Mouse (Mus musculus): Measurements from ENCODE around the gene Arhgef10l. TPM values are rescaled to one million over a fixed set of nuclear protein-coding genes. Genes with fewer than 3 reads are reported as not detected.

Gene Arhgef10l
- polyA plus RNA-seq, 1 experiment = 2.2 TPM

DNA sequence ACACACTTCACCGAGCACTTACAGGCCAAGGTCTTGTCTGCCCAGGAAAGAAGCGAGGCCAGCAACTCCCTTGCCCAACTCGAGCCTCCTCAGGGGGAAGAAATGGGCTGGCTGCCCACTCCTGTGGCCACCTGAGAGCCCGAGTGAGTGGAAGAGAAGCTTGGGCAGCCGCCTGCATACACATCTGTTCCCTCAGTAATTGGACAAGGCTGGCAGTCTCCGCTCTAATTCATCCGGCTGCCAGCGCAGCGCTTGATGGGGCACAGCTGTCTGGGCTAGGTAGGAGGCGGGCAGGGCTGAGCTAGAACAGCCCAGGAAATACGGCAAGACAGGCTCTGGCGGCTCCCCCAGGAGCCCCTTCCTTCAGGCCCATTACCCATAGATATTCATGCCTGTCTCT lies 115.8 kb downstream of the Arhgef10l start:
- Histone ChIP-seq H3K27ac (replicated peaks; ENCODE audit: low read depth, low read length) (no peak overlapping the region), H3K4me1 (ENCODE audit: control insufficient read depth, insufficient read depth, insufficient read length, low read length) (no peaks in the 10 kb centered on the region), H3K4me3 (ENCODE audit: insufficient read depth, low read depth, low read length) (no peak overlapping the region)

DNA sequence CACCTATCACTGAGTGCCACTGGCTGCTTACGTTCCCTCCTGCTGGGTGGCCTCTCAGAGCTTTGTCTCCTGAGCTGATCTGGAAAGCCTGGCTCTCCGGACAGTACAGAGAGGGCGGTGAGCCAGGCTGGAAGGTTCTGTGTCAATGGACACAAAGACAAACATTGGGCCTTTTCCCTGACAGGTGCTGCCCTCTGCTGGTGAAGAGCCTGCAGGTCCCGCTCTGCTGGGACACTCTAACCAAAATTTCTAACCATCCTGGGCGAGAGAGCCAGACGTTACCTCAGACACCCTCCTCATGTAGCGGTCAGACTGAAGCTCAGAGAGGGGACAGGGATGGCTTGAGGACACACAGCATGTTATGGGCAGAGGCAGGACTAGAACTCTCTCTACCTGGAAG lies 118.3 kb downstream of the Arhgef10l start:
- no peak overlapping the region for H3K4me3 ChIP-seq (ENCODE audit: insufficient read depth, low read depth, low read length)
- H3K4me1 ChIP-seq (ENCODE audit: control insufficient read depth, insufficient read depth, insufficient read length, low read length) = no peaks in the 10 kb centered on the region
- H3K27ac ChIP-seq (replicated peaks; ENCODE audit: low read depth, low read length) = no peak overlapping the region

DNA sequence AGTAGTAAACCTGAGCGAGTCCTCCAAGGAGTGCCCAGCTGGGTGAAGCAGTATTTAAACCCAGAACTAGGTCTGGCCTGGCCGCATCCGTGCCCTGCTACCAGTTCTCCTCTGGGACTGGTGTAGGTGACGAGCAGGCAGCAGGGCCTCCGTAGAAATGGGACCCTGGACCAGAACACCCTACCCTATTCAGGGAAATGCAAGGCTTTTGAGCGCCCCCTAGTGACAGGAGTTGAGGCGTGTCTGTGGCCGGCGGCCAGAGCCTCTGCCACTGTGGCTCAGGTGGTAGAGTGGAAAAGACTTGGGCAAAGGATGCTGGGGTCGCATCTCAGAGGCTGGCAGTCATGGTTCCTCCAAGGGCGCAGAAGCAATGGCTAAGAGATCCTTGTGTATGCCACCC lies 126.7 kb downstream of the Arhgef10l start:
- no peak overlapping the region for H3K4me3 ChIP-seq (ENCODE audit: insufficient read depth, low read depth, low read length)
- no peak overlapping the region for H3K27ac ChIP-seq (replicated peaks; ENCODE audit: low read depth, low read length)
- no peaks in the 10 kb centered on the region for H3K4me1 ChIP-seq (ENCODE audit: control insufficient read depth, insufficient read depth, insufficient read length, low read length)

DNA sequence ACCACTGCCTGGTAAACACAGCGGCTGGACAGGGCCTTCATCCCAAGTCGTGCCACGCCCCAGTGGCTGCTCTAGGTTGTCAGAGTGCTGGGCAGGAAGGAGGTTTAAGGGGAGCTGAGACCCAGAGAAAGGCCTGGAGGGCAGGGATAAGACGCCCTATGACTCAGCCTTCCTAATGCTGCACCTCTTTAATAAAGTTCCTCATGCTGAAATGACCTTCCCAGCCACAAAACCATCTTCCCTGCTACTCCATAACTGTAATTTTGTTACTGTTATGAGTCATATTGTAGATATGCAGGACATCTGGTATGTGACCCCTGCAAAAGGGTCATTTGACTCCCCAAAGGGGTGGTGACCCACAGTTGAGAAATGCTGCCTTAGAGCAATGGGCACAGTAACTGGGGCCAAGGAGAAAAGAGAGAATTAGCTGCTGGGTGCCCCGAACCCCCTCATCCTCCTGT lies 128.2 kb downstream of the Arhgef10l start:
- Histone ChIP-seq H3K4me3 (ENCODE audit: insufficient read depth, low read depth, low read length) (no peak overlapping the region), H3K4me1 (ENCODE audit: control insufficient read depth, insufficient read depth, insufficient read length, low read length) (no peaks in the 10 kb centered on the region), H3K27ac (replicated peaks; ENCODE audit: low read depth, low read length) (no peak overlapping the region)

DNA sequence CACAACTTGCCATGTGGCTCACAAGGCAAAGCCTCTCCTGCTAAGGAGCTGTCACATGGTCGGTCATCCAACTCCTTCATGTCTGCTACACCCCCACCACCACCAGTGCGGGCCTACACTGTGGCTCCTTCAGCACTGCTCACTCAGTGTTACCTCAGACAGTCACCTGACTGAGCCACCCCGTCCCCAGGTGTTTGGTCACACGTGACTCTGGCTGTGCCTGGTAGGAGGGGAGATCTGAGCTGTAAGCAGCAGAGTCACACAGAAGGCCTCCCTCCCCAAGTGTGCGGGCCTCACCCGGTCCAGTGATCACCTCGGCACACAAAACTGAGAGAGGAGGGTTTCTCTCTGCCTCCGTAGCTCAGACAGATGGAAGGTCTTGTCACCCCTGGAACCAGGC lies 130.5 kb downstream of the Arhgef10l start:
- no peaks in the 10 kb centered on the region for H3K4me1 ChIP-seq (ENCODE audit: control insufficient read depth, insufficient read depth, insufficient read length, low read length)
- no peak overlapping the region for H3K27ac ChIP-seq (replicated peaks; ENCODE audit: low read depth, low read length)
- H3K4me3 ChIP-seq (ENCODE audit: insufficient read depth, low read depth, low read length) = no peak overlapping the region

- H3K4me1 ChIP-seq (ENCODE audit: control insufficient read depth, insufficient read depth, insufficient read length, low read length) = no peaks in the 10 kb centered on the region
- no peak overlapping the region for H3K27ac ChIP-seq (replicated peaks; ENCODE audit: low read depth, low read length)
- H3K4me3 ChIP-seq (ENCODE audit: insufficient read depth, low read depth, low read length) = no peak overlapping the region
These were observed 133.5 kb downstream of the Arhgef10l start for GRCm38 (mm10) chr4:140532270-140532669.

- H3K27ac ChIP-seq (replicated peaks; ENCODE audit: low read depth, low read length) = no peak overlapping the region
- no peaks in the 10 kb centered on the region for H3K4me1 ChIP-seq (ENCODE audit: control insufficient read depth, insufficient read depth, insufficient read length, low read length)
These were observed 134.8 kb downstream of the Arhgef10l start for GRCm38 (mm10) chr4:140531024-140531423.

DNA sequence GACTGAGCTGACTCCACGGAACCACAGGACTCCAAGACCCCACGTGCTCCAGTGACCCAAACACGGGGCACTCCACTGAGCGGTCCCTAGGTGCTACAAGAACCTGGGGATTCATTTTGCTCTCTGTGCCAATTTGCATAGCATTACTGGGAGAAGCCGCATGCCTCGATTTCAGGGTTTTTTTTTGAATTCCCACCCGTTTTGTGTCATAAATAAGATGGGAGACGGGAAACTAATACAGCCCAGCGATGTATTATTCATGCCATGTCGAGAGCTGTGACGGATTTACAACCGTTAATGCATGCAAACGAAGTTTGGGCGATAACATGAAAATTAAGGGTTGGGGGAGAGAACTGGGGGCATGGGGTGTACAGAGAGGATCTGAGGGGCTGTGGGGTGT lies 136.1 kb downstream of the Arhgef10l start:
- Histone ChIP-seq H3K4me3 (ENCODE audit: insufficient read depth, low read depth, low read length) (no peak overlapping the region), H3K27ac (replicated peaks; ENCODE audit: low read depth, low read length) (no peak overlapping the region), H3K4me1 (ENCODE audit: control insufficient read depth, insufficient read depth, insufficient read length, low read length) (no peaks in the 10 kb centered on the region)

More at GRCm38 (mm10) chr4:140531024-140531423, 134.8 kb downstream of the Arhgef10l start:
- H3K4me3 ChIP-seq (ENCODE audit: insufficient read depth, low read depth, low read length) = no peak overlapping the region

DNA sequence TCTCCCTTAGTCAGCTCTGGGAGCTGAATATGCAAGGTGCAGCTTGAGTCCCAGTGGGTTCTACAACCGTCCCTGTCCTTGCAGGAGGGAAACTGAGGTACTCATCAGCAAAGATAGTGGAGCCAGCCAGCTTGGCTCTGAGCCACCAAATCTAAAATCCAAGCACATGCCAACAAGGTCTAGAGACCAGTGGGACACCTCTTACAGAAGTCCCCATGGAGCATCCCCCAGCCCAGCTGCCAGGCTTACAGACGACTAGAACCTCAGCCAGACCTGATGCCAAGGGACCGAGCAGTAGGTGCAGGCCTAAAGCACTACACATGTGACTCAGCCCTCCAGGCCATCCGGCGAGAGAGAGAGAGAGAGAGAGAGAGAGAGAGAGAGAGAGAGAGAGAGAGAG lies 137.4 kb downstream of the Arhgef10l start:
- Histone ChIP-seq H3K4me1 (ENCODE audit: control insufficient read depth, insufficient read depth, insufficient read length, low read length) (no peaks in the 10 kb centered on the region), H3K4me3 (ENCODE audit: insufficient read depth, low read depth, low read length) (no peak overlapping the region), H3K27ac (replicated peaks; ENCODE audit: low read depth, low read length) (no peak overlapping the region)

DNA sequence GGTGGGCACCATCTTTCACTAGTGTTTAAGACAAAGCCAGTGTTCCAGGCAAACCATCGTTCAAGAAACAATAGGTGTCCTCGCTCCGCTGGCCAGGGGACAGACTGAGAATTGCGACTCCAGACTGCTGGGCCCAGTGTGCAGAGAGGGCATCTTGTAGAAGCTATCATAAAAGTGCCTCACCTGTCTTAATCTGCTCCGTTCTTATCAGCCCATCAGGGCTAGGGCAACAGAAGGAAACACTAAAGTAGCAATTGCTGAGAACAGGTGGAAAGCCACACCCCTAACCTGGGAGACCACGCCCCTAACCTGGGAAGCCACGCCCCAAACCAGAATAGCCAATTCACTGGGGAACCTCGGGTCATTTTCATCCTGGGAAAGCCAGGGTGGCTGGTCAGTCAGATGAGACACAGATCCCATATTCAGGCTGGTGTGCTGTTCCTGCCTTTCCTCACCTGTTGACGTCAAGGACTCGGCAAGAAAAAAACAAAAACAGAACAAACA lies 140.1 kb downstream of the Arhgef10l start:
- no peak overlapping the region for H3K27ac ChIP-seq (replicated peaks; ENCODE audit: low read depth, low read length)
- no peaks in the 10 kb centered on the region for H3K4me1 ChIP-seq (ENCODE audit: control insufficient read depth, insufficient read depth, insufficient read length, low read length)
- H3K4me3 ChIP-seq (ENCODE audit: insufficient read depth, low read depth, low read length) = no peak overlapping the region

- no peak overlapping the region for H3K27ac ChIP-seq (replicated peaks; ENCODE audit: low read depth, low read length)
These were observed 140.9 kb downstream of the Arhgef10l start for GRCm38 (mm10) chr4:140524927-140525326.

DNA sequence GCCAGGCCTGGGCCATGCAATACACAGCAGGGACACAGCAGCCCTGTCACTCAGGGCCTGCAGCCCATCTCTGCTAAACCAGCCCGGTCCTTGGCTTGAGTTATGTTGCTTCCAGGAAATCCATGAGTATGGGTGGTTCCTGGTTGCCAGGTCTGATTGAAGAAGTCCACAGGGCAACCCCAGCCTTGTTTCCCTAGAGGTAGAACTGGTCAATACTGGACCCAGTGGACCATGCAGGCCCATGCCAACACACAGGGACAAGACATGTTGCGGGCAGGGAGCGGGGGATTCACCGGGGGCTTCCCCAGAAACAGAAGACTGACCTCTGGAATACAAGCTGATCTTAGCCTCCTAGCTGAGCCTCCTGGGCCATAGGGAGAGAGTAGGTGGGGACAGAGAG lies 142.9 kb downstream of the Arhgef10l start:
- H3K27ac ChIP-seq (replicated peaks; ENCODE audit: low read depth, low read length) = no peak overlapping the region
- no peak overlapping the region for H3K4me3 ChIP-seq (ENCODE audit: insufficient read depth, low read depth, low read length)
- H3K4me1 ChIP-seq (ENCODE audit: control insufficient read depth, insufficient read depth, insufficient read length, low read length) = no peaks in the 10 kb centered on the region

More at GRCm38 (mm10) chr4:140524927-140525326, 140.9 kb downstream of the Arhgef10l start:
- H3K4me1 ChIP-seq (ENCODE audit: control insufficient read depth, insufficient read depth, insufficient read length, low read length) = no peaks in the 10 kb centered on the region
- H3K4me3 ChIP-seq (ENCODE audit: insufficient read depth, low read depth, low read length) = no peak overlapping the region

DNA sequence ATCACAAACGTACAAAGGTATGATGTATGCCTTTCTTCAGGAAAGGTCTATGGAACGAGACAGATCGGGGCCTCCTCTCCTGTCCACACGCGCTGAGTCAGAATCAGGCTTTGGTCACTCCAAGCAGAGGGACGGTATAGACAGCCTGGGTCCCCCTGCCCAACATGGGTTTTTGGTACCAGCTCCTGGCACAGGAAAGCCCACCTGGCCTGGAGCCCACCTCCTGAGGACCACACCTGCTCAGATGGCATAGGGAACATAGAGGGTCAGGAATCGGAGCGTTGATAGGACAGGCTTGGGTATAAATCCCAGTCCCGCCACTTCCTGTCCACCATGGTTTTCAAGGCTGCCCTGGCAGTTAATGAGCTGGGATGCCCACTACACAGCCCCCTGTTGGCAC lies 145.1 kb downstream of the Arhgef10l start:
- Histone ChIP-seq H3K4me1 (ENCODE audit: control insufficient read depth, insufficient read depth, insufficient read length, low read length) (no peaks in the 10 kb centered on the region), H3K4me3 (ENCODE audit: insufficient read depth, low read depth, low read length) (no peak overlapping the region), H3K27ac (replicated peaks; ENCODE audit: low read depth, low read length) (no peak overlapping the region)

- H3K4me1 ChIP-seq (ENCODE audit: control insufficient read depth, insufficient read depth, insufficient read length, low read length) = no peaks in the 10 kb centered on the region
- H3K4me3 ChIP-seq (ENCODE audit: insufficient read depth, low read depth, low read length) = no peak overlapping the region
- no peak overlapping the region for H3K27ac ChIP-seq (replicated peaks; ENCODE audit: low read depth, low read length)
These were observed 152.0 kb downstream of the Arhgef10l start for GRCm38 (mm10) chr4:140513797-140514196.

- peaks cover 3% of the 10 kb centered on the region; the same call in 1 of the 2 replicates for H3K4me1 ChIP-seq (ENCODE audit: control insufficient read depth, insufficient read depth, insufficient read length, low read length)
- H3K4me3 ChIP-seq (ENCODE audit: insufficient read depth, low read depth, low read length) = no peak overlapping the region
- no peak overlapping the region for H3K27ac ChIP-seq (replicated peaks; ENCODE audit: low read depth, low read length)
These were observed 156.0 kb downstream of the Arhgef10l start for GRCm38 (mm10) chr4:140509856-140510255.

GRCm38 (mm10) chr4:140507172-140507714 lies 158.6 kb downstream of the Arhgef10l start:
- Histone ChIP-seq H3K4me3 (ENCODE audit: insufficient read depth, low read depth, low read length) (no peak overlapping the region), H3K27ac (replicated peaks; ENCODE audit: low read depth, low read length) (no peak overlapping the region), H3K4me1 (ENCODE audit: control insufficient read depth, insufficient read depth, insufficient read length, low read length) (peaks cover 3% of the 10 kb centered on the region; the same call in 1 of the 2 replicates)

Data from brown adipose tissue, adult 24 weeks (tissue).